Comparison of ENCODE assay signal across 18 mouse cellular contexts in the genomic region with DNA sequence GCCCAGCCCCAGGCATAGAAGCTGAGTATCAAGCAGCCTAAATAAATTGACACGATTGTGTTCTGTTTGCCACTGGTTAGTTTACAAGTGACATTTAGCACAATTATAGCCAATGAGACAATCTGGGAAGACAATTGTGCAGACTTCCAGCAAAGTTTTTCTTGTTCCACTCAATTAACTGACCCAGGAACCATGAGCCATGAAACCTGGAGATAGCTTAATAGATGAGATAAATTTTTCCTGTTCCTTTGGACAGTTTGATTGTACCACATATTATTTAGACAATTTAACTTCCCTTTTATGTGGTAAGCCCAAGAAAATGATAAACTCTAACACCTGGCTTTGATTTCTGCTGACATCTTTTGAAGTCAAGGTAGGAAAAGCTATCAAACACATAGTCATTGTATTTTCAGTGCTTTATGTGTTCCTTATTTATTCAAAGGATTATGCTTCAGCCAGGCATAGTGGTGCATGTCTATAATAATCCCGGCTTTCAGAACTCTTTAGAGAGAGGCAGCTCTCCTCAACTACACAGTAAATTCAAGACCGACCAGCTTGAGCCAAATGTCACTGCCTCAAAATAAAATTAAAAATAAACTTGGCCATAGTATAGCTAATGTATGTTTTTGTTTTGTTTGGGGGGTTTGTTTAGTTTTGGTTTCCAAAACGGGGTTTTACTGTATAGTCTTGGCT.
"Had no signal": no experiment of that assay in that cellular context is flagged by ENCODE, and none has a peak within 500 bp of the region (broad histone marks: within the 10 kb centered on the region; RNA-seq: fewer than 3 reads in every experiment).

No protein-coding gene starts in this region.

- H3K9ac ChIP-seq: liver, postnatal 0 days; lung, embryonic 15.5 days; midbrain, embryonic 13.5 days; midbrain, embryonic 15.5 days; neural tube, embryonic 13.5 days; stomach, embryonic 15.5 days had no signal

- H3K36me3 ChIP-seq: lung, embryonic 15.5 days; midbrain, embryonic 13.5 days; midbrain, embryonic 15.5 days; neural tube, embryonic 13.5 days; stomach, embryonic 15.5 days had no signal

- H3K4me1 ChIP-seq: lung, embryonic 15.5 days; megakaryocyte, embryonic 14.5 days; midbrain, embryonic 13.5 days; midbrain, embryonic 15.5 days; neural tube, embryonic 13.5 days; stomach, embryonic 15.5 days had no signal

- H3K4me2 ChIP-seq: lung, embryonic 15.5 days; midbrain, embryonic 11.5 days; midbrain, embryonic 13.5 days; midbrain, embryonic 15.5 days; neural tube, embryonic 13.5 days; stomach, embryonic 15.5 days had no signal

- DNase-seq: liver, postnatal 0 days; lung, adult 2 months; lung, postnatal 14 days; lung, postnatal 36 days; right cerebral cortex, postnatal 14 days; thymus, adult 2 months; thymus, postnatal 25 days; thymus, postnatal 4 days had no signal

- ATAC-seq: liver, postnatal 0 days; lung, postnatal 0 days; midbrain, embryonic 13.5 days; midbrain, embryonic 15.5 days had no signal

- H3K27ac ChIP-seq: lung, embryonic 15.5 days; macrophage; midbrain, embryonic 13.5 days; midbrain, embryonic 15.5 days; neural tube, embryonic 13.5 days; stomach, embryonic 15.5 days; stomach, postnatal 0 days had no signal

- H3K9me3 ChIP-seq: lung, embryonic 15.5 days; midbrain, embryonic 13.5 days; midbrain, embryonic 15.5 days; neural tube, embryonic 13.5 days; stomach, embryonic 15.5 days had no signal

- H3K4me3 ChIP-seq: lung, embryonic 15.5 days; megakaryocyte, embryonic 14.5 days; midbrain, embryonic 13.5 days; midbrain, embryonic 15.5 days; neural tube, embryonic 13.5 days; stomach, embryonic 15.5 days had no signal

- H3K27me3 ChIP-seq: lung, embryonic 15.5 days; megakaryocyte, embryonic 14.5 days; midbrain, embryonic 13.5 days; midbrain, embryonic 15.5 days; neural tube, embryonic 13.5 days; stomach, embryonic 15.5 days had no signal
